Mouse (Mus musculus) megakaryocyte, embryonic 14.5 days (primary cell): ENCODE data around the gene Guca1b.

ENCODE experiments used
- FLI1 ChIP-seq: IDR thresholded peaks from 2 replicates; pipeline ENCODE4 v1.6.1; 2012; ENCODE audit warnings: low read length, inconsistent platforms, mixed read lengths
- GATA1 ChIP-seq: IDR thresholded peaks from 3 replicates; pipeline ENCODE4 v1.6.1; 2012; ENCODE audit warnings: mixed read lengths, low read length, inconsistent platforms, borderline replicate concordance

- TF ChIP-seq GATA1 (no peak), FLI1 (no peak)
Observed at GRCm38 (mm10) chr17:47373991-47374390, 11.2 kb upstream of the Guca1b start.
